Mouse (Mus musculus): ENCODE data around the gene Rpl22.
A peak's percentile ranks its signal among the peaks of the same experiment; 100 is the strongest.

Rpl22 gene

GRCm38 (mm10) chr4:152325574-152326411 is at the start of gene Rpl22:
Gene Rpl22, plus strand, starts transcription at chr4:152325742.
- peak; percentile 91 to 93 for DNase-seq (ENCODE audit: low spot score in 2 of 2)

- DNase-seq (ENCODE audit: low spot score in 2 of 2), result no peak
Measured at GRCm38 (mm10) chr4:152276389-152277347, 48.9 kb upstream of the Rpl22 start.

DNA sequence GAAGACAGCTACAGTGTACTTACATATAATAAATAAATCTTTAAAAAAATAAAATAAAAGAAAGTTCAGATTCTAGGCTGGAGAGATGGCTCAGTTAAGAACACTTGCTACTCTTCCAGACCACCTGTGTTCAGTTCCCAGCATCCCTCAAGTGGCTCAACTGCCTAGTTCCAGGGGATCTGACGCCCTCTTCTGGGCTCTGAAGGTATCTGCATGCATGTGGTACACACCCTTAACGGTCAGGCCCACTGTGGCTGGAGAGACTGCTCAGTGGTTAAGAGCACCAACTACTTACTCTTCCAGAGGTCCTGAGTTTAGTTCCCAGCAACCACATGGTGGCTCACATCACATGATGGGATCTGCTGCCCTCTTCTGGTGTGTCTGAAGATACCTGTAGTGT is 47.6 kb upstream of the Rpl22 start:
- no peak for DNase-seq (ENCODE audit: low spot score in 2 of 2)

GRCm38 (mm10) chr4:152278986-152279385 is 46.6 kb upstream of the Rpl22 start:
- DNase-seq (ENCODE audit: low spot score in 2 of 2), result no peak

- DNase-seq (ENCODE audit: low spot score in 2 of 2), result no peak
Measured at GRCm38 (mm10) chr4:152281601-152282000, 43.9 kb upstream of the Rpl22 start.

GRCm38 (mm10) chr4:152282721-152283120 is 42.8 kb upstream of the Rpl22 start:
- DNase-seq (ENCODE audit: low spot score in 2 of 2), result no peak

DNA sequence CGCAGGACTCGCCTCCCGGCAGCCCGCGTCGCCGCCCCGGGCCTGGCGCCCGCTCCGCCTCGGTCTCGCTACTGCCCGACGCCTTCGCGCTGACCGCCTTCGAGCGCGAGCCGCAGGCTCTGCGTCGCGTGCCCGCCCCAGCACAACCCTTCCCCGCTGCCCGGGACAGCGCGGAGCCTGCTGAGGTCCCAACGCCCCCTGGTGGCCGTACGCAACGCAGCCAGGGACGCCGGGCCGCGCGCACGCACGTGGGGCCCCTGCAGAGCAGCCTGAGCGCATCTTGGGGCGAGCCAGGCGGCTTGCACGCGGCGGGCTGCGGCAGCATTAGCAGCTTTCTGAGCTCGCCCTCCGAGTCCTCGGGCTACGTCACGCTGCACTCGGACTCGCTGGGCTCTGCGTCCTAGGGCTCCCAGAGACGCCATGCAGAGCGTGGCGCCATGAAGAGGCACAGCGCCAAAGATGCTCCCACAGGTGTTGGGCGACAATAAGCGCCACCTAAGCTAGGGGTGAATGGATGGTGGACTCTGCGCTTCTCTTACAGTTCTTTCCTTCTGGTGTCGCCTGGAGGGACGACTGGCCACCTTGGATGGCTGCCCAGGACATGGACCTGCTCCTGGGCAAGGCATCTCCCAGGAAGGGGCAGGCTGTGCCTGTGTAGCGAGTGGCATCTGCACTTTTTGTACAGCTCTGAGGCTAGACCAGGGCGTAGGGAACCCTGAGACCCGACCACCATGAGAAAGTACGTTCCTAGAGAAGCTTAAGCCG is 42.2 kb upstream of the Rpl22 start:
- peak; percentile 73 to 78 for DNase-seq (ENCODE audit: low spot score in 2 of 2)

- no peak for DNase-seq (ENCODE audit: low spot score in 2 of 2)
Measured at GRCm38 (mm10) chr4:152285505-152285904, 40.0 kb upstream of the Rpl22 start.

DNA sequence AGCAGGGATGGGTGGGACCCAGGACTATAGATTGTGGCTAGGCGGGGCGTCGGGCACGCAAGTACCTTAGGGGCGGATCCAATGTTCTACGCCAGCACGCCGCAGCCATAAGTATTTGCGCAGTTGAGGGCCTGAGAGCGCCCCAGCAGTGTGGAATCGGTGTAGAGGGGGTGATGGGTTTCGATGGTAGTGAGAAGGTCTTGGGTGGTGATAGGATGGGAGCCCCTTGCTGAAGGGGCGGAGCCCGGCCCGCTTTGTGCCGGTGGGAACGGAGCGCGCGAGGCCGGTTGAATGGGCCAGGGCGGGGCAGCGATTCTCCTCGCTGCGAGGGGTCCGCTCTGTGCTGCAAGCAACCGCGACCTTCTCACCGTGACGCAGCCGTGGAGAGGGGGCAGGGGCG is 39.4 kb upstream of the Rpl22 start:
- DNase-seq (ENCODE audit: low spot score in 2 of 2), result no peak

DNA sequence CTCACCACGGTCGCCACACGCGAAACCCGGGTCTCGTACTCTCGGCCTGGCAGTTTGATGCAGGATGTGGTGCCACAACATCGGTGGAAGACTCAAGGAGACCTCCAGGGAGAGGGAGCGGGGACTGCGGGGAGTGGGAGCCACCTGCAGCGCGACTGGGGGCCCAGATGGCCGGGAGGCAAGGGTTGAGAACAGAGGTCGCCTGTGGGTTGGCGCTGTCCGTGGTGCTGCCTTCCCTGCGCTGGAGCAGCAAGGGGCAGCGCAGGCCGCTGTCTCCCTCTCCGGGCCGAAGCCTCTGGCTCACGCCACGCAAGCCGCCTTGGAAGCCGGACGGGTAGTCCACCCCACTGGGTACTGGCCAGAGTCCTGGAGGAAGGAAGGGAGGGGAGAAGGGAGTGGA is 38.7 kb upstream of the Rpl22 start:
- DNase-seq (ENCODE audit: low spot score in 2 of 2), result no peak

GRCm38 (mm10) chr4:152287317-152288120 is 38.0 kb upstream of the Rpl22 start:
- DNase-seq (ENCODE audit: low spot score in 2 of 2), result no peak

DNA sequence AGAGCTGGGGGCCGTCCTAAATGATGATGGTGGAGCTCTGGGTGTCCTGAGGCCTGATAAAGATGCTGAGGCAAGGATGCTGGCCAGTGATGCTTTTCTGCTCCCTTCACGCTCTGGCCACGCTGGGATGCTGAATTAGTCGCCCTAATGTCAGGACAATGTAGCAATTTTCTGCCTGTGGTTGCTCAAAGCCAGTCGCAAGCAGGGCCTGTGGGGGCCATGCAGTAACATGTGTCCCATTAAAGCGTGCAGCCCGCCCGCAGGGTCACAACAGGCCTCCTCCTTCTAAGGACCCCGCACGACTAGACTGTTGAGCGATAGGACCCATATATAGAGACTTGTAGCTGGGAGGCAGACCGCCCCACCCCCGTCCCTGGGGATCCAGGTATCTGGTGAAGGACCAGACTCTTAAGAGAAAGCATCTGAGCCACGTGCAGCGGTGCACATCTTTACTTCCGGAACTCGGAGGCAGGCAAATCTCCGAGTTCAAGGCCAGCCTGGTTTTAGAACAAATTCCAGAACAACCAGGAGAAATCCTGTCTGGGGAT is 37.1 kb upstream of the Rpl22 start:
- DNase-seq (ENCODE audit: low spot score in 2 of 2), result no peak

- DNase-seq (ENCODE audit: low spot score in 2 of 2), result no peak
Measured at GRCm38 (mm10) chr4:152290385-152290784, 35.2 kb upstream of the Rpl22 start.

DNA sequence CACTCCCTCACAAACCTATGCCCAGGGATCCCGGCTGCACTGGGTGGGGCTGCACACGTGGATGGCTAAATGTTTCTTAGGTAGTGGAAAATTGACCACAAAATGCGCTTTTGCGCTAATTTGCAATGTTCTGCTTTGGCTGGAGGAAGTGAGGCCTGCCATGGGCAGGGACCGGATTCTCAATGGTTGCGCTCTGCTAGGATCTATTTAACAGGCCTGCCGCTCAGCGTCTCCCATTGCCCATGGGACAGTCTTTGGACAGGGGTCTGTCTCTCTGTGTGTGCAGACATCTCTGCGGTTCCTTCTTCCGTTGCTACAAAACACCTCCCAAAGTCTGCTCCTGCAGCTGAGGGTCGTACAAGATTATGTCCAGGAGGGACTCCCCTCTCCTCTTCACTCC is 34.6 kb upstream of the Rpl22 start:
- DNase-seq (ENCODE audit: low spot score in 2 of 2), result no peak

GRCm38 (mm10) chr4:152291562-152291961 is 34.0 kb upstream of the Rpl22 start, which contains the start of gene Hes3:
Gene Hes3, minus strand, starts transcription at chr4:152291662.
- DNase-seq (ENCODE audit: low spot score in 2 of 2), result no peak

GRCm38 (mm10) chr4:152292102-152292765 is 33.3 kb upstream of the Rpl22 start:
- DNase-seq (ENCODE audit: low spot score in 2 of 2), result no peak

GRCm38 (mm10) chr4:152294188-152294929 is 31.2 kb upstream of the Rpl22 start:
- no peak for DNase-seq (ENCODE audit: low spot score in 2 of 2)

- DNase-seq (ENCODE audit: low spot score in 2 of 2), result no peak
Measured at GRCm38 (mm10) chr4:152295916-152296315, 29.6 kb upstream of the Rpl22 start.

DNA sequence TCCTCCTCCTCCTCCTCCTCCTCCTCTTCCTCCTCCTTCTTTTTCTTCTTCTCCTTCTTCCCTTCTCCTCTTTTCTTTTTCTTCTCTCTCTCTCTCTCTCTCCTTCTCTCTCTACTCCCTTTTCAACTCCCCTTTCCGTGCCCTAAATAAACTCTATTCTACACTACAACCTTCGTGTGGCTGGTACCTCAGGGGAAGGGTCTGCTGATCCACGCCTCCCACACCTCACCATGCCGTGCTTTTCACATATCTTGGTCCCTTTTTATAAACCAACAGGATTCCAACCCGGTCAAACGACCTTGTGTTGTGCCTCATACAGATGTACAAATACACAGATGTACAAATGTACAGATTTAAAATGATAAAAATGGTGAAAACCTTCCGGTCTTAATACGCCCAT is 29.2 kb upstream of the Rpl22 start:
- DNase-seq (ENCODE audit: low spot score in 2 of 2), result no peak
